Mouse (Mus musculus): Measurements from ENCODE around the gene Fstl4.

- TF ChIP-seq GATA1 (IDR thresholded peaks at IDR 0.05; ENCODE audit: borderline replicate concordance, low read length) (no peak), FLI1 (IDR thresholded peaks at IDR 0.05; ENCODE audit: low read length) (no peak)
Observed at GRCm38 (mm10) chr11:52904101-52904500, 139.7 kb downstream of the Fstl4 start.

Measured in megakaryocyte, embryonic 14.5 days (primary cell).